Mouse (Mus musculus) MN1 (cell line): ENCODE results near the gene Fam118a.
"Not testable (repeated sequence)": the region's sequence is repeated elsewhere in the genome, so short reads cannot be mapped to it uniquely, and the experiment has no call there.

Source experiments
- DNase-seq: peaks from one replicate; pipeline ENCODE4 v3.0.0-alpha.2; 2016; ENCODE audit warnings: low spot score

Fam118a gene

DNA sequence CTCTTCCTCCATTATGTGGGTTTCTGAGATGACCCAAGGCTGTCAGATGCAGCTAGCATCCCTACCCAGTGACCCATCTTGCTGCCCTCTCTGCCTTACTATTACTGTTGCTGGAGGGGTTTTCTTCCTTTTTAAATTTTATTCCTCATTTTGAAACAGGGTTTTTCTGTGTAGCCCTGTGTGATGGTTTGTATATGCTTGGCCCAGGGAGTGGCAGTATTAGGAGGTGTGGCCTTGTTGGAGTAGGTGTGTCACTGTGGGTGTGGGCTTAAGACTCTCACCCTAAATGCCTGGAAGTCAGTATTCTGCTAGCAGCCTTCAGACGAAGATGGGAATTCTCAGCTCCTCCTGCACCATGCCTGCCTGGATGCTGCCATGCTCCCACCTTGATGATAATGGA is at the start of gene Fam118a:
Gene Fam118a, plus strand, starts transcription at position 301 of the 400 bp plus-strand sequence.
- DNase-seq, result not testable (repeated sequence)

GRCm38 (mm10) chr15:84981609-84982313 is 47.0 kb upstream of the Fam118a start:
- no peak for DNase-seq

GRCm38 (mm10) chr15:84982888-84983287 is 45.9 kb upstream of the Fam118a start:
- DNase-seq, result no peak

DNA sequence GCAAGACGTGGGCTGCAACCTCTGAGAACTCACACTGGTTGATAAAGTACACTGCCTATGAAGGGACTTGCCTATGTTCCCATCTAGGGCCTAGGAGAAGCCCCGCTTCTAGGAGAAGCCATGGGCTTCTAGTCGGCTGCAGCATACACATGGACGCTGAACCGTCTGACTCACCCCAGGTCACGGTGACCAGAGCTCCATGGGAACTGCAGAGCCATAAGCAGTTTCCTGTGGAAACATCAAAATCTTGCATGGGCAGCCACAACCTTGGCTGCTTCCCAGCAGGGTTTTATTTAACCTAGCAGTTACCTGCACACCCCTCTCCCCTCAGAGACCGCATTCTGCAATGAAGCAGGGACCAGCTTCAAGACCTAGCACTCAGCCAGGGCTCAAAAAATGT is 45.0 kb upstream of the Fam118a start:
- DNase-seq, result no peak

DNA sequence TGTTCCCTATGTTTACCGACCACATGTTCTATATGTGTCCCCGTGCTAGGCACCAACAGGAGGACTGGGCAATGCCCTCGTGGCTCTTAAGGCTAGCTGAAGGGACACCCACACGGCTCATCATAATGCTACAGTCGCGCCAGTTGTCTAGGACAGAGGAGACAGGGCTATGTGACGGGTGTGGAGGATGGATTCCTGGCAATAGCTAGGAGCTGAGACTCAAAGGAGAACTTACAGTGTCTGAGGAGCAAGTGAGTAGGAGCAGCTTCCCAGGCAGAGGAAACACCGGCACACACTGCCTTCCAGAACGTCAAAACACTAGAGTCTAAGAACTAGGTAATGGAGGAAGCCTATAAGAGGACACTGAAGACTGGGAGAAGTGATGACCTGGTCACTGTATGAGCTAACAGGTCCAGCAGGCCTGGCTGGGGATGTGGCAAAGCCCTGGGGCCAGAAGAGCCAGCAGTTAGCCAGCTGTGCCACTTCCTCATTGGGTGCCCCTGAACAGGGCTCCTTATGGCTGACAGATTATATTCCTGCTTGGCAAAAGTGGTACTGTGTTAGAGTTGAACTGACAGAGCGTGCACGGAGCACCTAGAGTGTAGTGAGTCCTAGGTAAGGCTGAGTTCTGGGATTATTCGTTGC is 43.1 kb upstream of the Fam118a start:
- DNase-seq, result no peak

DNA sequence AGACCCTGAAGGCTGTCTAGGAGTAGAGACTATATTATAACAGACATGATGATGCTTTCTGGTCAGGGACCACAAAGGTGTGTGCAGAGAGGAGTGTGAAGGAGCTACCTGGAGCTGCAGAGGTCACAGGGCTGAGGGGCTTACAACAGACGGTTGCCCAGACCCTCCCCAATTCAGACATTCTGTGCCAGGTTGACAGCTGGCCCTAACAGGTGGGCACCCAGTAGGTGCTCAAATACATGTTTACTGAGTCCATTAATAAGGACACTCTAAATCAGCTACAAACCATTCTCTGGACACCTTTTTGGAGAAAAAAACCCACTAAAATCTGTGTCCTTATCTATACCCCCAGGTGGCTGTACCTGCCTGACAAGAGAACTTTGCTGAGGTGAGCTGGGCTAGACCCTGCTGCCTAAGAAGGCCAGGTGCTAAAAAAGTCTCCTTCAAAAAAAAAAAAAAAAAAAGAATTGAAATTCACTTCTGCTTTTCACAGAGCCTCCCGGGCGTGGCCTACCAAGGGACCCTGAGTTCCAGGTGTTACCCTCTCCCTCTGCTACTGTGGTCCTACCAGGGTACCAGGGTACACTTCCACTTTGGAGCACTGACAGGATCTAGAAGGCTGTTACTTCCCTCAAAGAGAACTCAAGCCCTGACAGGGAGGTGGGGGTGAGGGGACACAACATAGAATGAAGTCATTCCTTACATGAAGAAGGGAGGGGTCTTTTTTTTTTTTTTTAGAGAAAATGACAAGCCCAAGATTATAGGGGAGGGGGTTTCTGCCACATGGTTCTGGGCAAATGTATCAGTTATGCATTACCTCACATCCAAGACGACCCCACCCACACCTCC is 42.4 kb upstream of the Fam118a start:
- no peak for DNase-seq

- peak; percentile 70 for DNase-seq
Measured at GRCm38 (mm10) chr15:84987020-84987815, 41.5 kb upstream of the Fam118a start.

DNA sequence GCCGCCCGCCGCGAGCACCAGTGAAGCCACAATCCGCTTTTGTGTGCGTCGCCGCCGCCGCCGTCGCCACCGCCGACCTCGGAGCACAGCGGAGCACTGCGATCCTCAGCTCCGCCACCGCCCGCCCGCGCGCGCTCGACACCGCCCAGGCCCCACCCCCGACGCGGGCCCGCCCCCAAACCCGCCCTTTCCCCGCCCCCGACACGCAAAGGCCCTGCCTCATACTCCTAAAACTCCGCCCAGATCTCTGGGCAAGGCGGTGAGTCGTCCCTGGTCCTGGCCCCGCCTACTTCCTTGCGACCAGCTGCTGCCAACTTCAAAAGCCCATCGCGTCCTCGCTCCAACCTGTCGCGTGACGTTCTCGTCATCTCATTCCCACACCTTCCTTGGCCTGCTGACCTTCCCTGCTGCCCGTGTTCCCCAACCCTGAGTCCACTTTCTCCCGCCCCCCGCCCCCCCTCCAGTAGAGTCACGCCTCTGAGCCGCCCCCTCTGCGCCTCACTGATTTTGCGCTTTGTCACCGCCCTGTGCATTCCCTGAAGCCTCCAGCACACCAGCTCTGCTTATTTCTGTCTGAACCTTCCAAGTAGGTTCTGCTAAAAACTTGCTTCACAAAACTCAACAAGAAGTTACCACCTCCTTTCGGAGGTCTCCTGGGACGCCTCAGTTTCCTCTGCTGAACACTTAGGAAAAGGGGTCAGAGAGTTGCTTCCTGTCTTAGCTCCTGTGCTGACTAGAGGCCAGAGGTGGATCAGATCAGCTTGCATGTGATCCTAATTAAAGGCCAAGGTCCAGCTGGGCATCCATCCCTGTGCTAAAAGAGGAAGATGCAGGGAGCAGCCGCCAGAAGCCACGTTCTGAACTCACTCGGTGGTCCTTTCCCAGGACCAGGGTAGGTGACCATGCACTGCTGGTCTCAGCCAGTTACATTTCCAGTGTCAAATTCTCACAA is 40.6 kb upstream of the Fam118a start, which contains the start of gene 5031439G07Rik:
Gene 5031439G07Rik, minus strand, starts transcription at position 678 of the 952 bp plus-strand sequence.
- peak; percentile 98 for DNase-seq

GRCm38 (mm10) chr15:84989098-84989497 is 39.6 kb upstream of the Fam118a start:
- DNase-seq, result no peak

DNA sequence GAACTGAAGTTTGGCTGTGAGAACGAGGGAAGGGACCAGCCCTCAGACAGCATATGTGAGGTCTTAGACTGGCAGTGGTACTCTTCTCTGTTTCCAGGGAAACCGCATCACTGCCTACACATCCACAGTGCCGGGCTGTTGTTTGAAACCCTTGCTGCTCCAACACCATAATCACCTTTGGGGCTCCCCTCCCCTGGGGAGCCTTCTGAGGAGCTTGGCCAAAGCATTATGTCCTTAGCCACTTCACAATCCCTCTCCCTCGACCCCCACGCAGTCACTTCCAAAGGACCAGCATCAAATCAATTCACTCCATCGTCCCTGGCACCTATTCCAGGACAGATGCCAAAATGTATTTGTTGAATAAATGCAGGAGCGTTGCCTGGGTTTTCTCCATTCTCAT is 39.0 kb upstream of the Fam118a start:
- DNase-seq, result no peak

DNA sequence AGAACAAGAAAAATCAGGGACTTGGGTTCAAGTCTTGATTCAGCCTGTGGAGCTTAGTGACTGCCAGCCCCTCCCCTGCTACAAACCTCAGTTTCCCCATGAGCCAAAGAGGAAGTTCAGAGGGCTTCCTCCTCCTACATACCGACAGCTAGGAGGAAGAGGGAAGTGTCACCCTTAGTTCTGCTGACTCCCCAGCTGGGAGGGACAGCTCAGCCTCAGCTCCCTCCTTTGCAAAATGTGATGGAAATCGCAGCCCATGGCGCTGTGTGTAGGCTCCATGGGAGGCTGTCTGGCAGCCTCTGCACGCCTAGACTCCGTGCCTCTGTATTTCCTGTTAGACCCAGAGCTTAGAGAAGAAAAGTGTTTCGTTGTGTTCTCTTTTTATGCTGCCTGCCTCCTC is 34.2 kb upstream of the Fam118a start:
- no peak for DNase-seq

DNA sequence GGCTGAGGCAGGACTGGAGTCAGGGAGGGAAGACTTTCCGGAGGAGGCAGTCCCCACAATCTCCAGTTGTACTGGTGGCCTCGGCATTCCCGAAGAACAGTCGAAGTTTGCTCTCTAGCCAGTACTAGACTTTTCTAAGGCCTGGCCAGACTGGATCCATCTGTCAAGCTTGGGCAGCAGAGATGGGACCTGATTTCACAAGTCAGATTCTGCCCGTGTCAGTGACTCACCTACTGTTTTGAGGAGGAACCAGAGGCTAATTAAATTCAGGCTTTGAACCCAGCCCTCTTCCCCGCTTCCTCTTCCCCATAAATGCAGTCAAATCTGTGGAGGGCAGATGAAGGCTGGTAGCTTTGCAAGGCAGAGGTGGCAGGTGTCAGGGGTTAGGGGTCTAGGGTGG is 33.7 kb upstream of the Fam118a start:
- DNase-seq, result peak; percentile 58

DNA sequence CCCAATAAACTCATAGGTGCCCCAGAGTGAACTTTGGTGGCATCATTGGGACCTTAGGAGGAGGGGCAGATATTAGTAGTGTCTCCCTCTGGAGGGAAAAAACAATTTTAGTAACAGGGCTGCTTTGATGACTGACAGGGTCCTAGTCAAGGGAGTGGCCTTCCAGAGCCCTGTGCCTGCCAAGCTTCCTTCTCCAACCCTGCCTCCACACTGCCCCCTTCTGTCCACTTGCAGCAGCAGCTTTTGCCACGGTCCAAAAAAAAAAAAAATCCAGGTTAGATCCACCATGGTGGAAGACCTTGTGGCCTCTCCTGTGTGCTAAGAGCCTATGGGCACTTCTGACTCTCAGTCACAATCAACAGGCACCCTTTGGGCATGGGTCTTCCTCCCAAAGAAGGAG is 32.8 kb upstream of the Fam118a start:
- peak; percentile 80 for DNase-seq

DNA sequence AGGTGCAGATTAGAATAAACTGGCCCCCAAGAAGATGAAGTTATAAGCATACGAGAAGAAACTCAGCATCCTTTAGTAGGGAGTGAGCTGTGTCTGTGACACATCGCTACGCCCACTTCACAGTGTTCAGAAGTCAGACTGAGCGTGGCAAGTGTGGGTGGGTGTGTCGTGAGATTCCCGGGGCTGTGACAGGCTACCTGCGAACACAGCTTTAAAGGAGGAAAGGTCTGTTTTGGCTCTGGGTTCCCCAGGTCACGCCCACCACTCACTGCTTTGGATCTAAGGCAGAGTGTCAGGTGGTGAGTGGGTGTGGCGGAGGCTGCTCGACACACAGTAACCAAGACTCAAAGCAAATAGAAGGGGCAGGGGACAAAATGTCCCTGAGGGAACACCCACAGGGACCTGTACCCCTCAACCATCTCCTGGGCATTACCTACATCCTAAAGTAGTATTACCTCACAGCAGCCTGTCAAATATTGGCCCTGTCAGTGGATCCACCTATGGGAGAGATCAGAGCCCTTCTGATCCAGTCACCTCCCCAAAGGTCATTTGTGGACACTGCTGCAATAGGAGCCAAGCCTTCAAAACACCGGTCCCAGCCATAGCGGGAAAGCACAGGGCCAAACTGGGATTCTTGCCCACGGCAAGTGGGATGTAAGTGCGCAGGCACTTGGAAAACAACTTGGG is 30.8 kb upstream of the Fam118a start:
- DNase-seq, result no peak

- no peak for DNase-seq
Measured at GRCm38 (mm10) chr15:84999911-85000310, 28.8 kb upstream of the Fam118a start.

DNA sequence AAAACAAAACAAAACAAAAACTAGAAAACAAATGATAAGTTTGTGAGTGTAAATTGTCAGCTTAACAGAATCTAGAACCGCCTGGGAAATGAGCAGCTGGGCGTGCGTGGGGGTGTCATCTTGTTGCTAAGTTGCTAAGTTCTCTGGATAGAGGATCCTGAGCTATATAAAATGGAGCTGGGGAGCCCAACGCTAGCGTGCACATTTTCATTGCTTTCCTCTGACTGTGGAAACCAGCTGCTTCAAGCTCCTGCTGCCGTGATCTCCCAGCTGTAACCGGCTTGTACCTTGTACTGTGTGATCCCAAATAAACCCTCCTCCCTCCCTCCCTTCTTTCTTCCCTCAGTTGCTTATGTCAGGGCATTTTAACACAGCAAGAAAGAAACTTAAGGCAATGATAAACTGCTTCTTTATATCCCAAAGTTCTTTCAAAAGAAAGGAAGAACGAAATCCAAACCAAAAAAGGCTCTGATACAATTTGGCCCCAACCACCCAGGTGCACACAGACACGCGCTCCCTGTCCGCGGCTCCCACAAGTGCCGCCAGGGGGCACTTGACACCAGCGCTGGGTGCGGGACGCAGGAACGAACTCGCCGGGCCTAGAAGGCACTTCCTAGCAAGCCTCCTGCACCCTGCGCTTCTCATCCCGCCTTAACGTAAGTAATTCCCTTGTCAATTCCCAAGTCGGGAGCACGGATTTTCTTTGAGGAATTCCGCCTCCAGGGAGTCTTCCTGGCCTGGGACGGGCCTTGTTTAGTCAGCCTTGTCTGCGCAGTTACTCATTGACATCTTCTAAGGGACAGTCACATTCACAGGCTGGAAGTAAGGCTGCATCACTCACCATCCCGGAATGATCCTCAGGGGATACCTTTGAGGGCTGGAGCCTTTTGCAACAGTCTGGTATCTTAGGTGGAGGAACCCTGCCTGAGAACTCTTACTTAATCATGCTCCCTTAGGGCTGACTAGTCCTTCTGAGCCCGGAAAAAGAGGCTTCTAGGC is 27.5 kb upstream of the Fam118a start:
- DNase-seq, result peak; percentile 84

GRCm38 (mm10) chr15:85009666-85010065 is 19.1 kb upstream of the Fam118a start:
- no peak for DNase-seq

DNA sequence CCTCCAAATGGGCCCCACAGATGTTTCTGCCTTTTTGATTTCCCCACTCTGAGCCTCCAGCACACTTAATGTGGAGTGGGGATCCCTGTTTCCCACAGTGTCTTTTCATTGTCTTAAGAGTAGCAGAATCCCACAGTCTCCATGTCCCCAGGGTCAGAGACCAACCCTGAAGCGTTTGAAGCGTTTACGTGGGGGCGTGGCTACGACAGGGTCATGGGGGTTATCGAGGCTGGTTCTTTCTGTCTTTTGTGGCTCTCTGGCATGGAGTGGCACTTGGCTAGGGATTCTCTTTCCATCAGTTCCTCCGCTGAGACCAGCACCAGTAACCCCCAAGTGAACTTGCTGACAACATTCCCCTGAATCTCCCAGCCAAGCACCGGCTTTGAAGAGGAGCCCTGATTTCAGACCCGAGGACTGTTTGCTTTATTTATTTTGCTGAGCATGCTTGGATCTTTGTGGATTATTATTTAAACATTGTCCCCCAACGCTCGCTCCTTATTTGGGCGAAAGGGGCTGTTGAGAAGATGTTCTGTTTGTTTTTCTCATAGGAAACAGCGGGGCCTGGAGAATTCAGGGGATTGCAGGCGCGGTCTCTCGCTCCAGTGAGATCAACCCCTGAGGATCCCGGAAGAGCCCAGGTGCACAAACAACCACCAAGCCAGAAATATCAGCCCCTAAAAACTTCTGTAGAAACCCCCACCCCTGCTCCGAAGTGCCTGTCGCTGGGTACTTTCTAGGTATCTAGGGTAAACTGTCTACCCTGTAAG is 16.7 kb upstream of the Fam118a start:
- DNase-seq, result no peak
